Mouse (Mus musculus) lung, adult 2 months (tissue): ENCODE measurements around the gene Rftn1.

Experiments used
- CTCF ChIP-seq: fragments of 200-500 bp; IDR thresholded peaks from 2 replicates; pipeline ENCODE4 v1.5.1; 2011; ENCODE audit warnings: mild to moderate bottlenecking, low read length, control low read depth; ENCODE audit not compliant: insufficient read depth
- POLR2A ChIP-seq: fragments of 200-500 bp; IDR thresholded peaks from 2 replicates; pipeline ENCODE4 v1.6.1; 2011; ENCODE audit warnings: low read depth, mild to moderate bottlenecking, control low read depth, low read length, borderline replicate concordance; ENCODE audit errors: extremely low read depth

DNA sequence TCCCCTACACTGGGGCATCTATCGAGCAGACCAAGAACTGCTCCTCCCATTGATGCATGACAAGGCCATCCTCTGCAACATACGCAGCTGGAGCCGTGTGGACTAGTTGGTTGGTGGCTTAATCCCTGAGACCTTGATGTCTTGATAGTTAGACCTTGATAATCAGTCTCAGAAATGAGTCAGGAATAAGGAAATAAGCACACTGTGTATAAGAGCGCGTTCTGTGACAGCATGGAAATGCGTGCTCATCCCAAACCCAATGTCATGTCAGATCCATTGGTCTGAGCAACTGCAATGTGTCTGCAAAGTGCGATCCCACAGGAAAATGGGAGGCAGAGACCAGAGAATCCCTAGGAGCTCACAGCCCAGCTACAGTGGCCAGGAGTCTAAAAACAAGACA lies 21.3 kb upstream of the Rftn1 start:
- TF ChIP-seq CTCF (no peak), POLR2A (no peak)
